8 mouse cellular contexts compared by ENCODE assay signal in the genomic region with DNA sequence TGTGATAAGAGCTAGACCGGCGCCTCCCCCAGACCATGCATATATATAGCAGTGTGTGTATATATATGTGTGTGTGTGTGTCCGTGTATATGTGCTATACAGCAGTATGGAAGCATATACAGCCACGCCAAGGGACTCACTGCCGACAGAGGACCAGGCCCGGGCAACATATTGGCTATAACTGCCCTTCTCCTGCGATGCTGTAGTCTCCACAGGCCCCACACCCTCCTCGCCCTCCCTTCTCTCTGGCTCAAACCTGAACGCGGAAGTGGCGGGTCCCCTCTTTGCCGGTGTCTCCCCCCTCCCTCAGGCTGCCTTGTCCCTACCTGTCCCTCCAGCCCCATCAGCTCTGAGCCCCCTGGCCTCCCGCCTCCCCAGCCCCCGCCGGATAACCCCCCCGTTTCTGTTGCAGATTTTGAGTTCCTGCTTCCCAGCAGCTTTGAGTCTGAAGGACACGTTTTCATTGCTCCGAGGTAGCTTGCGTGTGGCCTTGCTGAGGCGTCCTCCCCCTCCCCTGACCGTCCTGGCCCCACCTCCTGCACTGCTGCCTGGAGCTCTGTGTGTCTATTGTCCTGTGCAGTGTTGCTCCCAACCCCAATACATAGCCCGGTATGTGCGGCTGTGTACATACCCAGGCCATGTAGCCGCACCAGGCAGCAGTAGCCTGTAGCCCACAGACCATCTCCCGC. TPM values are rescaled to one million over a fixed set of nuclear protein-coding genes. Genes with fewer than 3 reads are reported as not detected.
DNase-seq lines count a peak whose midpoint lies in the region; ATAC-seq and TF ChIP-seq lines count a peak whose summit lies in the region.

No protein-coding gene starts in this region.

- no peaks in the 10 kb centered on the region for H3K36me3 ChIP-seq in kidney, embryonic 16.5 days (ENCODE audit: insufficient read depth, low read length)
- H3K36me3 ChIP-seq in embryonic facial prominence, embryonic 10.5 days (replicated peaks), result no peaks in the 10 kb centered on the region
- no peaks in the 10 kb centered on the region for H3K36me3 ChIP-seq in intestine, postnatal 0 days (ENCODE audit: control insufficient read depth, insufficient read depth)
- H3K36me3 ChIP-seq in neural tube, embryonic 12.5 days, result peaks cover 4% of the 10 kb centered on the region

- H3K27me3 ChIP-seq in kidney, embryonic 16.5 days (ENCODE audit: insufficient read depth, low read length), result peaks cover 14% of the 10 kb centered on the region
- peaks cover 59% of the 10 kb centered on the region for H3K27me3 ChIP-seq in embryonic facial prominence, embryonic 10.5 days (replicated peaks; ENCODE audit: low read depth, poor library complexity, severe bottlenecking)
- H3K27me3 ChIP-seq in intestine, postnatal 0 days (replicated peaks; ENCODE audit: control insufficient read depth, insufficient read depth, low read length), result no peaks in the 10 kb centered on the region
- peaks cover 40% of the 10 kb centered on the region for H3K27me3 ChIP-seq in neural tube, embryonic 12.5 days (replicated peaks)

- H3K27ac ChIP-seq in kidney, embryonic 16.5 days (ENCODE audit: low read length), result no peak overlapping the region
- peak overlapping the region; percentile 76 for H3K27ac ChIP-seq in embryonic facial prominence, embryonic 10.5 days (replicated peaks)
- H3K27ac ChIP-seq in intestine, postnatal 0 days (ENCODE audit: low read depth, low read length), result no peak overlapping the region
- no peak overlapping the region for H3K27ac ChIP-seq in neural tube, embryonic 12.5 days

- no peak for TF ChIP-seq CTCF in intestine, postnatal 0 days (IDR thresholded peaks at IDR 0.05; ENCODE audit: low read depth)

- peak overlapping the region; percentile 49 for H3K4me2 ChIP-seq in kidney, embryonic 16.5 days (replicated peaks; ENCODE audit: low read depth, low read length)
- H3K4me2 ChIP-seq in intestine, postnatal 0 days (replicated peaks; ENCODE audit: low read depth), result peak overlapping the region; percentile 48
- peak overlapping the region; percentile 44 for H3K4me2 ChIP-seq in neural tube, embryonic 12.5 days (replicated peaks)

- no peaks in the 10 kb centered on the region for H3K9me3 ChIP-seq in kidney, embryonic 16.5 days (ENCODE audit: low read length)
- H3K9me3 ChIP-seq in embryonic facial prominence, embryonic 10.5 days, result no peaks in the 10 kb centered on the region
- no peaks in the 10 kb centered on the region for H3K9me3 ChIP-seq in intestine, postnatal 0 days (ENCODE audit: control insufficient read depth)
- no peaks in the 10 kb centered on the region for H3K9me3 ChIP-seq in neural tube, embryonic 12.5 days

- H3K9ac ChIP-seq in kidney, embryonic 16.5 days (replicated peaks; ENCODE audit: low read length), result peak overlapping the region; percentile 29; the same call in 1 of the 2 replicates
- H3K9ac ChIP-seq in intestine, postnatal 0 days (ENCODE audit: low read depth, low read length), result no peak overlapping the region
- 0 out of 2 replicates have a peak overlapping the region, but pooled peaks have one; percentile 26 for H3K9ac ChIP-seq in neural tube, embryonic 12.5 days

- peak; percentile 43; the same call in 1 of the 2 replicates for ATAC-seq in kidney, embryonic 16.5 days (ENCODE audit: low FRiP score, low TSS enrichment)
- no peak for ATAC-seq in intestine, postnatal 0 days
- no peak for ATAC-seq in neural tube, embryonic 12.5 days (ENCODE audit: low FRiP score, low read depth)
- no peak for ATAC-seq in cerebellum, adult (ENCODE audit: insufficient number of reproducible peaks, low FRiP score, low TSS enrichment)

- 20% methylated on average over 24 of the region's 25 CpGs for WGBS in kidney, embryonic 16.5 days
- 23% methylated on average over 25 of the region's 25 CpGs for WGBS in embryonic facial prominence, embryonic 10.5 days
- 15% methylated on average over 25 of the region's 25 CpGs for WGBS in intestine, postnatal 0 days
- 28% methylated on average over 25 of the region's 25 CpGs for WGBS in neural tube, embryonic 12.5 days

- no peak for DNase-seq in kidney, adult 11 months
- DNase-seq in embryonic facial prominence, embryonic 10.5 days (ENCODE audit: low spot score), result peak; percentile 51
- DNase-seq in gastrocnemius, adult 18-20 months (ENCODE audit: low spot score), result no peak
- no peak for DNase-seq in urinary bladder, postnatal 10 days (ENCODE audit: low spot score)

- H3K4me3 ChIP-seq in kidney, embryonic 16.5 days (ENCODE audit: low read length), result peak overlapping the region; percentile 17; the same call in 1 of the 2 replicates
- peak overlapping the region; percentile 44 for H3K4me3 ChIP-seq in embryonic facial prominence, embryonic 10.5 days
- no peak overlapping the region; the same call in 1 of the 2 replicates for H3K4me3 ChIP-seq in intestine, postnatal 0 days (ENCODE audit: low read depth, low read length)
- H3K4me3 ChIP-seq in neural tube, embryonic 12.5 days, result no peak overlapping the region

- peaks cover 16% of the 10 kb centered on the region for H3K4me1 ChIP-seq in kidney, embryonic 16.5 days (ENCODE audit: insufficient read depth, low read length)
- peaks cover 39% of the 10 kb centered on the region for H3K4me1 ChIP-seq in embryonic facial prominence, embryonic 10.5 days
- H3K4me1 ChIP-seq in intestine, postnatal 0 days (replicated peaks; ENCODE audit: control insufficient read depth, insufficient read depth, low read length), result peaks cover 4% of the 10 kb centered on the region; the same call in 1 of the 2 replicates
- peaks cover 36% of the 10 kb centered on the region for H3K4me1 ChIP-seq in neural tube, embryonic 12.5 days

RNA-seq across cellular contexts. Expression of a gene that starts 11.9 kb away (rescaled TPM):
- 49.7 and 51.0 TPM in 2 replicates for polyA plus RNA-seq in kidney, embryonic 16.5 days (2015; fragmentation: Nextera tagmentation; extraction: Ambion mirVana)
- polyA plus RNA-seq in embryonic facial prominence, embryonic 10.5 days (2016; fragmentation: Nextera tagmentation; extraction: Ambion mirVana), result 37.9 and 39.3 TPM in 2 replicates
- polyA plus RNA-seq in intestine, postnatal 0 days (2015; fragmentation: Nextera tagmentation; extraction: Ambion mirVana), result 36.3 and 38.0 TPM in 2 replicates
- 46.7 and 48.4 TPM in 2 replicates for polyA plus RNA-seq in neural tube, embryonic 12.5 days (2016; fragmentation: Nextera tagmentation; extraction: Ambion mirVana)
- 10 to 100 TPM; 16.3 to 17.1 TPM for total RNA-seq in gastrocnemius, adult 18-20 months (2021)

RNA-seq across cellular contexts. Expression of a gene that starts 20.1 kb away (rescaled TPM):
- polyA plus RNA-seq in kidney, embryonic 16.5 days (2015; fragmentation: Nextera tagmentation; extraction: Ambion mirVana), result 35.8 and 39.0 TPM in 2 replicates
- polyA plus RNA-seq in embryonic facial prominence, embryonic 10.5 days (2016; fragmentation: Nextera tagmentation; extraction: Ambion mirVana), result 16.4 and 16.7 TPM in 2 replicates
- 36.3 and 38.9 TPM in 2 replicates for polyA plus RNA-seq in intestine, postnatal 0 days (2015; fragmentation: Nextera tagmentation; extraction: Ambion mirVana)
- polyA plus RNA-seq in neural tube, embryonic 12.5 days (2016; fragmentation: Nextera tagmentation; extraction: Ambion mirVana), result 24.2 and 25.4 TPM in 2 replicates
- 1 to 10 TPM; 3.0 to 4.1 TPM for total RNA-seq in gastrocnemius, adult 18-20 months (2021)

RNA-seq across cellular contexts. Expression of a gene that starts 20.2 kb away (rescaled TPM):
- 57.0 and 59.0 TPM in 2 replicates for polyA plus RNA-seq in kidney, embryonic 16.5 days (2015; fragmentation: Nextera tagmentation; extraction: Ambion mirVana)
- polyA plus RNA-seq in embryonic facial prominence, embryonic 10.5 days (2016; fragmentation: Nextera tagmentation; extraction: Ambion mirVana), result 35.2 and 39.4 TPM in 2 replicates
- 20.0 and 20.7 TPM in 2 replicates for polyA plus RNA-seq in intestine, postnatal 0 days (2015; fragmentation: Nextera tagmentation; extraction: Ambion mirVana)
- 52.6 and 55.2 TPM in 2 replicates for polyA plus RNA-seq in neural tube, embryonic 12.5 days (2016; fragmentation: Nextera tagmentation; extraction: Ambion mirVana)
- total RNA-seq in gastrocnemius, adult 18-20 months (2021), result 10 to 100 TPM; 10.7 to 13.7 TPM

RNA-seq across cellular contexts. Expression of a gene that starts 25.2 kb away (rescaled TPM):
- 3.3 and 3.9 TPM in 2 replicates for polyA plus RNA-seq in kidney, embryonic 16.5 days (2015; fragmentation: Nextera tagmentation; extraction: Ambion mirVana)
- 0.97 and 1.2 TPM in 2 replicates for polyA plus RNA-seq in embryonic facial prominence, embryonic 10.5 days (2016; fragmentation: Nextera tagmentation; extraction: Ambion mirVana)
- polyA plus RNA-seq in intestine, postnatal 0 days (2015; fragmentation: Nextera tagmentation; extraction: Ambion mirVana), result 4.0 and 5.0 TPM in 2 replicates
- polyA plus RNA-seq in neural tube, embryonic 12.5 days (2016; fragmentation: Nextera tagmentation; extraction: Ambion mirVana), result 0.51 and 0.82 TPM in 2 replicates
- under 1 TPM; 0.40 to 0.68 TPM for total RNA-seq in gastrocnemius, adult 18-20 months (2021)

RNA-seq across cellular contexts. Expression of a gene that starts 29.5 kb away (rescaled TPM):
- 66.8 and 68.9 TPM in 2 replicates for polyA plus RNA-seq in kidney, embryonic 16.5 days (2015; fragmentation: Nextera tagmentation; extraction: Ambion mirVana)
- polyA plus RNA-seq in embryonic facial prominence, embryonic 10.5 days (2016; fragmentation: Nextera tagmentation; extraction: Ambion mirVana), result 45.3 and 46.5 TPM in 2 replicates
- 44.3 and 48.0 TPM in 2 replicates for polyA plus RNA-seq in intestine, postnatal 0 days (2015; fragmentation: Nextera tagmentation; extraction: Ambion mirVana)
- 37.6 and 37.7 TPM in 2 replicates for polyA plus RNA-seq in neural tube, embryonic 12.5 days (2016; fragmentation: Nextera tagmentation; extraction: Ambion mirVana)
- 10 to 100 TPM; 11.9 to 13.6 TPM for total RNA-seq in gastrocnemius, adult 18-20 months (2021)

Comparison
In these comparisons a context has a peak if more than half of its experiments do, and no peak if none do; other contexts are left out.
1. H3K4me3 ChIP-seq: peak in kidney, embryonic 16.5 days (single experiment) and embryonic facial prominence, embryonic 10.5 days (single experiment); none in intestine, postnatal 0 days (single experiment) and neural tube, embryonic 12.5 days (single experiment).
2. Peak in every context shown above with its lines, with median percentiles within 50 percentile points of each other: H3K4me2 ChIP-seq.